Mouse (Mus musculus): ENCODE measurements around the gene Tcte2. TPM values are rescaled to one million over a fixed set of nuclear protein-coding genes. Genes with fewer than 3 reads are reported as not detected.

Gene Tcte2
- polyA plus RNA-seq, 1 experiment, result 0.97 TPM

DNA sequence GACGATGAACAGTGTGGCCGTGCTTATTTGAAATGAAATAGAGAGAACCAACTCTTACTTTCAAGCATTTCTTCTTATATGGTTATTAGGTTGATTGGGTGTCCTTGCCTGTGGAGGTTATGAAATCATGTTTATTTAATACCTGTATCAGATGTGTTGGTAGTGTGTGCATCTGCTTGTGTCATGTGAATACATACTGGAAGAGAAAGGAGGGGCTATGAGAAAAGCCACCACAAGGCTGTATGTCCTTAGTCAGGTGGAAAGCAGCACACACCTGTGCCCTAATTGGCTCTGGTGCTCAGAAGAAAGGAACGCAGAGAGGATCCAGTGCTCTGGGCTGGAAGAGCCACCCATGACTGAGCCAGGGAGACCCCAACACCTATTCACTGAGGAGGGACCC lies 49.1 kb downstream of the Tcte2 start:
- no peaks in the 10 kb centered on the region for H3K36me3 ChIP-seq (ENCODE audit: control insufficient read depth, insufficient read depth)
- H3K4me3 ChIP-seq, result no peak overlapping the region
- no peaks in the 10 kb centered on the region for H3K79me2 ChIP-seq (ENCODE audit: control insufficient read depth, insufficient read depth)
- no peak overlapping the region for H3ac ChIP-seq (ENCODE audit: control insufficient read depth, insufficient read length)
- H3K4me2 ChIP-seq (ENCODE audit: low read depth), result no peak overlapping the region
- TF ChIP-seq TCF3 (IDR thresholded peaks at IDR 0.05; ENCODE audit: insufficient read length, low read depth) (no peak), MYOG (IDR thresholded peaks at IDR 0.05; ENCODE audit: control insufficient read depth in 1 of 3, insufficient read depth in 1 of 3, insufficient read length in 2 of 3, low read depth in 2 of 3) (no peak), MAX (IDR thresholded peaks at IDR 0.05; ENCODE audit: low read depth) (no peak), USF1 (IDR thresholded peaks at IDR 0.05; ENCODE audit: low read depth) (no peak), POLR2A (IDR thresholded peaks at IDR 0.05; ENCODE audit: insufficient read length, low read depth) (no peak), POLR2AphosphoS2 (IDR thresholded peaks at IDR 0.05; ENCODE audit: insufficient read length, low read depth) (no peak), SRF (IDR thresholded peaks at IDR 0.05; ENCODE audit: control insufficient read depth, insufficient read length, low read depth) (no peak), REST (IDR thresholded peaks at IDR 0.05; ENCODE audit: insufficient read depth, insufficient read length) (no peak), TCF12 (IDR thresholded peaks at IDR 0.05; ENCODE audit: insufficient read depth, poor library complexity, severe bottlenecking) (no peak), MYOD1 (IDR thresholded peaks at IDR 0.05; ENCODE audit: control insufficient read depth in 1 of 3, insufficient read length in 2 of 3, low read depth in 2 of 3) (no peak), CEBPB (IDR thresholded peaks at IDR 0.05; ENCODE audit: insufficient read depth, poor library complexity, severe bottlenecking) (no peak), E2F4 (IDR thresholded peaks at IDR 0.05; ENCODE audit: insufficient read depth) (no peak)
- H3K27me3 ChIP-seq (ENCODE audit: control insufficient read depth, insufficient read depth, insufficient read length), result no peaks in the 10 kb centered on the region

DNA sequence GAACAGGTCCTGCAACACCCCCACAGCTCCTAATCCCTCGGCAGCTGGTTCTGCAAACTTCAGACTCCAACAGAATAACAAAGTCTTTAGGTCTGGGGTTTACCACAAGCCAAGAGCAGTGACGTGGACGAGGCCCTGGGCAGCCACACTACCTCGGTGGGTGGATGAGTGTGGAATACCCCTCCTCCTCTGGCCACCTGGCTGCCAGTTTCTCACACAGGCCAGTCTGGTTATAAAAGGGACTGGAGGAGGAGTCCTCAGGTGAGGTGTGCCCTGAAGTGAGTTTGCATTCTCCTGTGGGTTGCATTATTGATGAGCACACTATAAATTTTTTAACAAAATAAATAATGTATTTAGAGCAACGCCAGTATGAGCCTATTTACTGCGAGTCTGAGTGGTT lies 49.5 kb downstream of the Tcte2 start:
- no peaks in the 10 kb centered on the region for H3K36me3 ChIP-seq (ENCODE audit: control insufficient read depth, insufficient read depth)
- H3K79me2 ChIP-seq (ENCODE audit: control insufficient read depth, insufficient read depth), result no peaks in the 10 kb centered on the region
- no peak for TF ChIP-seq CEBPB (IDR thresholded peaks at IDR 0.05; ENCODE audit: insufficient read depth, poor library complexity, severe bottlenecking)
- peak in 1 of 3 experiments; percentile 48 for TF ChIP-seq MYOG (IDR thresholded peaks at IDR 0.05; ENCODE audit: control insufficient read depth in 1 of 3, insufficient read depth in 1 of 3, insufficient read length in 2 of 3, low read depth in 2 of 3)
- TF ChIP-seq TCF12 (IDR thresholded peaks at IDR 0.05; ENCODE audit: insufficient read depth, poor library complexity, severe bottlenecking), result no peak
- no peak for TF ChIP-seq USF1 (IDR thresholded peaks at IDR 0.05; ENCODE audit: low read depth)
- no peak for TF ChIP-seq SRF (IDR thresholded peaks at IDR 0.05; ENCODE audit: control insufficient read depth, insufficient read length, low read depth)
- no peak for TF ChIP-seq MAX (IDR thresholded peaks at IDR 0.05; ENCODE audit: low read depth)
- no peak for TF ChIP-seq E2F4 (IDR thresholded peaks at IDR 0.05; ENCODE audit: insufficient read depth)
- TF ChIP-seq REST (IDR thresholded peaks at IDR 0.05; ENCODE audit: insufficient read depth, insufficient read length), result no peak
- TF ChIP-seq TCF3 (IDR thresholded peaks at IDR 0.05; ENCODE audit: insufficient read length, low read depth), result no peak
- TF ChIP-seq POLR2AphosphoS2 (IDR thresholded peaks at IDR 0.05; ENCODE audit: insufficient read length, low read depth), result no peak
- TF ChIP-seq POLR2A (IDR thresholded peaks at IDR 0.05; ENCODE audit: insufficient read length, low read depth), result no peak
- TF ChIP-seq MYOD1 (IDR thresholded peaks at IDR 0.05; ENCODE audit: control insufficient read depth in 1 of 3, insufficient read length in 2 of 3, low read depth in 2 of 3), result peak in 1 of 3 experiments; percentile 63
- no peak overlapping the region for H3K4me2 ChIP-seq (ENCODE audit: low read depth)
- no peak overlapping the region for H3ac ChIP-seq (ENCODE audit: control insufficient read depth, insufficient read length)
- H3K4me3 ChIP-seq, result no peak overlapping the region
- H3K27me3 ChIP-seq (ENCODE audit: control insufficient read depth, insufficient read depth, insufficient read length), result no peaks in the 10 kb centered on the region

DNA sequence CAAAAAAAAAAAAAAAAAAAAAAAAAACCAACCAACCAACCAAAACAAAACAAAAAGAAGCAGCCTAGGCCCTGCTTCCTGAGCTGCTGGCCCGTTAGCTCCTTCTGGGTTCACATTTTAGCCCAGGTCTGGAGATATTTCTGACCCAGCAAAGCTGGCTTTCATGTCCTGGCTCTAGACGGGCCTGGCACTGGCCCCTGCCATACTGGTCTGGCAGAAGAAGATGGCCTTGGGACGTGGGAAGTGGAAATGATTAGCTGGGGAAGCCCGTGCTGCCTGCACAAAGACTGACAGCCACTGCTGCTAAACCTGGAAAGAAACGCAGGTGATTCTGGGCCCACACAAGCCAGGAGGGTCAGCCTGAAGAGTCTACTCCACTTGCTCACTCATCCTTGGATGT lies 50.5 kb downstream of the Tcte2 start:
- Histone ChIP-seq H3K36me3 (ENCODE audit: control insufficient read depth, insufficient read depth) (no peaks in the 10 kb centered on the region), H3K4me2 (ENCODE audit: low read depth) (no peak overlapping the region), H3K27me3 (ENCODE audit: control insufficient read depth, insufficient read depth, insufficient read length) (no peaks in the 10 kb centered on the region), H3K4me3 (no peak overlapping the region), H3ac (ENCODE audit: control insufficient read depth, insufficient read length) (no peak overlapping the region), H3K79me2 (ENCODE audit: control insufficient read depth, insufficient read depth) (no peaks in the 10 kb centered on the region)
- TF ChIP-seq TCF12 (IDR thresholded peaks at IDR 0.05; ENCODE audit: insufficient read depth, poor library complexity, severe bottlenecking) (no peak), USF1 (IDR thresholded peaks at IDR 0.05; ENCODE audit: low read depth) (no peak), TCF3 (IDR thresholded peaks at IDR 0.05; ENCODE audit: insufficient read length, low read depth) (no peak), REST (IDR thresholded peaks at IDR 0.05; ENCODE audit: insufficient read depth, insufficient read length) (no peak), MAX (IDR thresholded peaks at IDR 0.05; ENCODE audit: low read depth) (no peak), E2F4 (IDR thresholded peaks at IDR 0.05; ENCODE audit: insufficient read depth) (no peak), SRF (IDR thresholded peaks at IDR 0.05; ENCODE audit: control insufficient read depth, insufficient read length, low read depth) (no peak)

DNA sequence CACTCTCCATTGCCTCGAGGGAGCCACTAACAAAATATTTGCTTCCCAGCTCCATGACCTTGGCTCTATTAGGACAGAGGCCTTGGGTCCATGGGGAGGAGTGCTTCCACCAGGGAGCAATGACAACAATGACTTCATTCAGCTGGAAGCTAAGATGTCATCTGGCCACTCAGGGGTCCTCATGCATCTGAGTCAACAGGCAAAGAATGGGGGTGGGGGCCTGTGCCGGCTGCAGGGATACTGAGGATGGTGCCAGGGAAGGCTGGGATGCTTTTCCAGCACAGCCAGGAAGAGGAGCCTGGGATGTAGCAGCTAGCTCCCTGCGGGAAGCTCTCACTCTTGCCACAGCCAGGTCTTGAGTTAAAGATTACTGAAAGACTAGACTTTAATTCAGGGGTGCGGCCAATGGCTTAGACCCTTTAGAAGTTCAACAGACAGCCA lies 56.1 kb downstream of the Tcte2 start:
- Histone ChIP-seq H3K4me3 (no peak overlapping the region), H3K36me3 (ENCODE audit: control insufficient read depth, insufficient read depth) (no peaks in the 10 kb centered on the region), H3K79me2 (ENCODE audit: control insufficient read depth, insufficient read depth) (no peaks in the 10 kb centered on the region), H3ac (ENCODE audit: control insufficient read depth, insufficient read length) (no peak overlapping the region), H3K27me3 (ENCODE audit: control insufficient read depth, insufficient read depth, insufficient read length) (no peaks in the 10 kb centered on the region), H3K4me2 (ENCODE audit: low read depth) (no peak overlapping the region)
- TF ChIP-seq REST (IDR thresholded peaks at IDR 0.05; ENCODE audit: insufficient read depth, insufficient read length) (no peak), POLR2AphosphoS2 (IDR thresholded peaks at IDR 0.05; ENCODE audit: insufficient read length, low read depth) (no peak), MYOD1 (IDR thresholded peaks at IDR 0.05; ENCODE audit: control insufficient read depth in 1 of 3, insufficient read length in 2 of 3, low read depth in 2 of 3) (no peak), MAX (IDR thresholded peaks at IDR 0.05; ENCODE audit: low read depth) (no peak), CEBPB (IDR thresholded peaks at IDR 0.05; ENCODE audit: insufficient read depth, poor library complexity, severe bottlenecking) (no peak), SRF (IDR thresholded peaks at IDR 0.05; ENCODE audit: control insufficient read depth, insufficient read length, low read depth) (no peak), TCF3 (IDR thresholded peaks at IDR 0.05; ENCODE audit: insufficient read length, low read depth) (no peak), USF1 (IDR thresholded peaks at IDR 0.05; ENCODE audit: low read depth) (no peak), POLR2A (IDR thresholded peaks at IDR 0.05; ENCODE audit: insufficient read length, low read depth) (no peak), TCF12 (IDR thresholded peaks at IDR 0.05; ENCODE audit: insufficient read depth, poor library complexity, severe bottlenecking) (no peak), MYOG (IDR thresholded peaks at IDR 0.05; ENCODE audit: control insufficient read depth in 1 of 3, insufficient read depth in 1 of 3, insufficient read length in 2 of 3, low read depth in 2 of 3) (no peak), E2F4 (IDR thresholded peaks at IDR 0.05; ENCODE audit: insufficient read depth) (no peak)
